Mouse (Mus musculus) G1E-ER4 (cell line): ENCODE data around the gene Slpi. TPM values are rescaled to one million over a fixed set of nuclear protein-coding genes. Genes with fewer than 3 reads are reported as not detected.

Experiments used
- GATA1 ChIP-seq: IDR thresholded peaks from one replicate; pipeline ENCODE4 v1.8.0; 2012; ENCODE audit warnings: low read length, inconsistent platforms
- polyA plus RNA-seq: library from polyadenylated mRNA; stranded (reverse); fragments of >175 nt; gene quantifications from 2 replicates; pipeline ENCODE4 v1.2.3, GENCODE M21; 2012

Gene Slpi
- not detected in 2 replicates for polyA plus RNA-seq

GRCm38 (mm10) chr2:164389020-164389419 lies at the start of gene Slpi:
Gene Slpi, minus strand, starts transcription at chr2:164389095.
- TF ChIP-seq GATA1: no peak

- TF ChIP-seq GATA1: no peak
Measured at GRCm38 (mm10) chr2:164438257-164438656, 49.4 kb upstream of the Slpi start.

GRCm38 (mm10) chr2:164437710-164438109 lies 48.8 kb upstream of the Slpi start:
- no peak for TF ChIP-seq GATA1

- TF ChIP-seq GATA1: no peak
Measured at GRCm38 (mm10) chr2:164436961-164437360, 48.1 kb upstream of the Slpi start.

- no peak for TF ChIP-seq GATA1
Measured at GRCm38 (mm10) chr2:164436215-164436913, 47.5 kb upstream of the Slpi start.

- TF ChIP-seq GATA1: no peak
Measured at GRCm38 (mm10) chr2:164435216-164436090, 46.6 kb upstream of the Slpi start.

GRCm38 (mm10) chr2:164434681-164435080 lies 45.8 kb upstream of the Slpi start:
- no peak for TF ChIP-seq GATA1

- TF ChIP-seq GATA1: no peak
Measured at GRCm38 (mm10) chr2:164433278-164433895, 44.5 kb upstream of the Slpi start.

GRCm38 (mm10) chr2:164432541-164433191 lies 43.8 kb upstream of the Slpi start:
- no peak for TF ChIP-seq GATA1

- TF ChIP-seq GATA1: no peak
Measured at GRCm38 (mm10) chr2:164431676-164432465, 43.0 kb upstream of the Slpi start.

- TF ChIP-seq GATA1: no peak
Measured at GRCm38 (mm10) chr2:164430697-164431096, 41.8 kb upstream of the Slpi start.

- TF ChIP-seq GATA1: no peak
Measured at GRCm38 (mm10) chr2:164429881-164430615, 41.2 kb upstream of the Slpi start.

GRCm38 (mm10) chr2:164428451-164428850 lies 39.6 kb upstream of the Slpi start:
- no peak for TF ChIP-seq GATA1

- no peak for TF ChIP-seq GATA1
Measured at GRCm38 (mm10) chr2:164426952-164427351, 38.1 kb upstream of the Slpi start.

- TF ChIP-seq GATA1: no peak
Measured at GRCm38 (mm10) chr2:164426121-164426520, 37.2 kb upstream of the Slpi start.
